Mouse (Mus musculus) CH12.LX (cell line): ENCODE measurements around the gene Gm10272. TPM values are rescaled to one million over a fixed set of nuclear protein-coding genes. Genes with fewer than 3 reads are reported as not detected.
A peak's percentile ranks its signal among the peaks of the same experiment; 100 is the strongest.

Source experiments
- DNase-seq: peaks from one replicate; pipeline ENCODE4 v3.0.0-alpha.2; 2013; ENCODE audit errors: extremely low read depth
- H3K27ac ChIP-seq: 2 replicates; pipeline ENCODE4 v1.5.1; 2012; ENCODE audit warnings: low read depth, mild to moderate bottlenecking, control low read depth, moderate library complexity; ENCODE audit not compliant: insufficient read depth
- H3K27me3 ChIP-seq: replicated peaks from 2 replicates; pipeline ENCODE3; 2012; ENCODE audit warnings: inconsistent platforms
- H3K36me3 ChIP-seq, 2 experiments: replicated peaks in 1 of 2; 2 replicates each; pipeline versions ENCODE3 to v1.6.1; 2012; ENCODE audit warnings: inconsistent platforms in 1 of 2, low read length in 1 of 2, mild to moderate bottlenecking in 1 of 2, mixed read lengths in 1 of 2, moderate library complexity in 1 of 2; ENCODE audit not compliant: control insufficient read depth in 1 of 2, insufficient read depth in 1 of 2
- H3K4me1 ChIP-seq, 2 experiments: 2 replicates each; pipeline ENCODE4 v1.6.1; 2012; ENCODE audit warnings: inconsistent platforms in 1 of 2, moderate library complexity in 1 of 2; ENCODE audit not compliant: insufficient read depth in 2 of 2, control insufficient read depth in 1 of 2
- H3K4me2 ChIP-seq: 2 replicates; pipeline ENCODE4 v1.6.1; 2012; ENCODE audit warnings: low read depth, mild to moderate bottlenecking, control low read depth; ENCODE audit not compliant: poor library complexity, insufficient read depth, severe bottlenecking
- H3K4me3 ChIP-seq, 3 experiments: fragments of 150-350 bp in 1 of 3; sonication (generic) in 1 of 3; replicated peaks in 1 of 3; 2 replicates each; pipeline versions ENCODE3 to v1.5.1; 2011 to 2012; ENCODE audit warnings: low read depth in 2 of 3, low read length in 2 of 3, mild to moderate bottlenecking in 2 of 3, moderate library complexity in 2 of 3, control low read depth in 1 of 3, improper control_type of control experiment in 1 of 3, inconsistent platforms in 1 of 3, mixed read lengths in 1 of 3; ENCODE audit not compliant: poor library complexity in 1 of 3
- H3K79me2 ChIP-seq: replicated peaks from 2 replicates; pipeline ENCODE4 v1.6.1; 2012; ENCODE audit warnings: mild to moderate bottlenecking, moderate library complexity; ENCODE audit not compliant: control insufficient read depth, poor library complexity, insufficient read depth, severe bottlenecking; ENCODE audit errors: extremely low read depth
- H3K9ac ChIP-seq: 2 replicates; pipeline ENCODE4 v1.6.1; 2012; ENCODE audit warnings: low read depth, mild to moderate bottlenecking, control low read depth, moderate library complexity; ENCODE audit not compliant: insufficient read depth
- H3K9me3 ChIP-seq: replicated peaks from 2 replicates; pipeline ENCODE3; 2012; ENCODE audit warnings: low read length, inconsistent platforms, mixed read lengths
- CHD1 ChIP-seq: IDR thresholded peaks from 2 replicates; pipeline ENCODE4 v1.6.1; 2012; ENCODE audit warnings: low read depth, low read length, improper control_type of control experiment, inconsistent platforms
- CTCF ChIP-seq, 2 experiments: IDR thresholded peaks in 1 of 2; conservative IDR thresholded peaks in 1 of 2; 2 replicates each; pipeline ENCODE4 v1.5.1; 2011 to 2012; ENCODE audit warnings: low read depth in 2 of 2, low read length in 2 of 2, improper control_type of control experiment in 1 of 2, inconsistent platforms in 1 of 2, mild to moderate bottlenecking in 1 of 2, moderate library complexity in 1 of 2
- E2F4 ChIP-seq: IDR thresholded peaks from 2 replicates; pipeline ENCODE4 v1.6.1; 2011; ENCODE audit warnings: low read depth, low read length, improper control_type of control experiment; ENCODE audit not compliant: insufficient replicate concordance
- IRF4 ChIP-seq: IDR thresholded peaks from 2 replicates; pipeline ENCODE4 v1.6.1; 2014; ENCODE audit warnings: low read depth, mild to moderate bottlenecking, inconsistent platforms, low read length, improper control_type of control experiment
- JUN ChIP-seq: IDR thresholded peaks from 2 replicates; pipeline ENCODE4 v1.6.1; 2011; ENCODE audit warnings: low read depth, mild to moderate bottlenecking, low read length, improper control_type of control experiment, moderate library complexity; ENCODE audit not compliant: insufficient read depth
- JUND ChIP-seq: conservative IDR thresholded peaks from 2 replicates; pipeline ENCODE4 v1.6.1; 2011; ENCODE audit warnings: low read depth, low read length, improper control_type of control experiment
- MAX ChIP-seq: IDR thresholded peaks from 2 replicates; pipeline ENCODE4 v1.6.1; 2011; ENCODE audit warnings: low read length, improper control_type of control experiment
- MAZ ChIP-seq: IDR thresholded peaks from 2 replicates; pipeline ENCODE4 v1.6.1; 2012; ENCODE audit warnings: low read depth, mild to moderate bottlenecking, inconsistent platforms, low read length, improper control_type of control experiment, moderate library complexity
- MEF2A ChIP-seq: IDR thresholded peaks from 2 replicates; pipeline ENCODE4 v1.6.1; 2014; ENCODE audit warnings: low read depth, mild to moderate bottlenecking, inconsistent platforms, low read length, improper control_type of control experiment, borderline replicate concordance
- MYC ChIP-seq: IDR thresholded peaks from 2 replicates; pipeline ENCODE4 v1.6.1; 2011; ENCODE audit warnings: low read depth, mild to moderate bottlenecking, improper control_type of control experiment, low read length
- PAX5 ChIP-seq: IDR thresholded peaks from 2 replicates; pipeline ENCODE4 v1.6.1; 2012; ENCODE audit warnings: low read length, inconsistent platforms, mixed read lengths
- POLR2A ChIP-seq: IDR thresholded peaks from 2 replicates; pipeline ENCODE4 v1.6.1; 2011; ENCODE audit warnings: low read depth, mild to moderate bottlenecking, improper control_type of control experiment, low read length
- POLR2AphosphoS2 ChIP-seq: IDR thresholded peaks from 2 replicates; pipeline ENCODE4 v1.6.1; 2011; ENCODE audit warnings: low read depth, low read length, improper control_type of control experiment
- RAD21 ChIP-seq: IDR thresholded peaks from 2 replicates; pipeline ENCODE4 v1.6.1; 2011; ENCODE audit warnings: low read depth, mild to moderate bottlenecking, low read length, improper control_type of control experiment, moderate library complexity
- SMC3 ChIP-seq: IDR thresholded peaks from 2 replicates; pipeline ENCODE4 v1.6.1; 2011; ENCODE audit warnings: low read depth, low read length, improper control_type of control experiment
- USF2 ChIP-seq: conservative IDR thresholded peaks from 2 replicates; pipeline ENCODE4 v1.6.1; 2011; ENCODE audit warnings: low read depth, low read length, improper control_type of control experiment
- ZMIZ1 ChIP-seq: IDR thresholded peaks from 2 replicates; pipeline ENCODE4 v1.6.1; 2012; ENCODE audit warnings: low read depth, mild to moderate bottlenecking, inconsistent platforms, low read length, improper control_type of control experiment
- dilution Hi-C: fragments of 300-500 bp; cut with MboI; formaldehyde crosslinking; loops from 2 replicates; pipeline ENCODE4 v1.14.3; 2020; ENCODE audit warnings: low sequenced_read_pairs; ENCODE audit not compliant: extremely low pct_unique_long_range_greater_than_20kb, extremely low pct_ligation_motif_present
- in situ Hi-C: fragments of 300-500 bp; cut with MboI; formaldehyde crosslinking; loops from 3 replicates; pipeline ENCODE4 v1.14.3; 2019; ENCODE audit warnings: low sequenced_read_pairs, low pct_ligation_motif_present, low pct_unique_long_range_greater_than_20kb, mixed read lengths
- polyA plus RNA-seq: library from polyadenylated mRNA; unstranded; fragments of >175 nt; gene quantifications from 2 replicates; pipeline ENCODE4 v1.2.1, GENCODE M21; 2012; ENCODE audit warnings: low read depth; ENCODE audit not compliant: insufficient read length
- total RNA-seq, 2 experiments: library from RNA; depleted of rRNA; stranded (reverse); fragments of 300-350 nt in 1 of 2; fragments of >200 nt in 1 of 2; gene quantifications; 2 replicates each; pipeline ENCODE4 v1.2.3; 2012 to 2014

Gene Gm10272
- total and polyA plus RNA-seq, 3 experiments = not detected

GRCm38 (mm10) chr10:77724855-77725254, 18.4 kb downstream of the Gm10272 start:
- no peak for DNase-seq
- Histone ChIP-seq H3K27ac (no peak overlapping the region), H3K4me2 (no peak overlapping the region), H3K9me3 (peaks cover 10% of the 10 kb centered on the region), H3K36me3 (no peaks in the 10 kb centered on the region), H3K4me3 (no peak overlapping the region), H3K27me3 (peaks cover 48% of the 10 kb centered on the region), H3K4me1 (no peaks in the 10 kb centered on the region), H3K79me2 (no peaks in the 10 kb centered on the region), H3K9ac (no peak overlapping the region)
- no peak for TF ChIP-seq ZMIZ1
- TF ChIP-seq MAX = no peak
- peak; percentile 30 for TF ChIP-seq SMC3
- TF ChIP-seq CTCF (conservative IDR thresholded peaks at IDR 0.05 in 1 of 2, IDR thresholded peaks at IDR 0.05 in 1 of 2; ENCODE audit: low read depth in 2 of 2, low read length in 2 of 2) = peak in 1 of 2 experiments; percentile 33; a peak in 2 of 4 replicates
- in situ Hi-C loops = no loop called here
- dilution Hi-C loops = no loop called here

DNA sequence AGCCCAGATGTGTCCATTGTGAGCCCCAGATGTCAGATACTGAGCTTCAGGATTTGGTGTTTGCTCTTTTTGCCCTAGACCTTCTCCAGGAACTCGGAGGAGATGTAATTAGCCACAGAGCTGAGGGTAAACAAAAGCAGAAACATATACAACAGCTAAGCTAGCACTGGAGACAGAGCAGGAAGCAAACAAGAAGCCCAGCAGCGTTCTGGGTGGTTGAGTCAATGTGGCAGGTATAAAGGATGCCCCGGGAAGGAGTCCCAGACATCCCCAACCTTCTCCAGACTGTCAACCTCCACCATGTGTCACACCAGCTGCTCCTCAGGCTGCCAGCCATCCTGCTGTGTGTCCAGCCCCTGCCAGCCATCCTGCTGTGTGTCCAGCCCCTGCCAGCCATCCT, 19.8 kb downstream of the Gm10272 start, which contains the start of gene Gm10100:
Gene Gm10100, plus strand, starts transcription at position 301 of the 400 bp plus-strand sequence.
- Histone ChIP-seq H3K4me2 (no peak within 1 kb of the TSS), H3K79me2 (no peaks in the 10 kb centered on the region), H3K4me1 (no peaks in the 10 kb centered on the region), H3K36me3 (no peaks in the 10 kb centered on the region), H3K9ac (no peak within 1 kb of the TSS), H3K9me3 (peaks cover 3% of the 10 kb centered on the region), H3K4me3 (no peak within 1 kb of the TSS), H3K27me3 (peaks cover 51% of the 10 kb centered on the region), H3K27ac (no peak within 1 kb of the TSS)
- dilution Hi-C loops = no loop called here
- in situ Hi-C loops = no loop called here
- TF ChIP-seq POLR2AphosphoS2 (no peak), MEF2A (no peak), MAZ (no peak), CHD1 (no peak), RAD21 (no peak), JUN (no peak), CTCF (conservative IDR thresholded peaks at IDR 0.05 in 1 of 2, IDR thresholded peaks at IDR 0.05 in 1 of 2; ENCODE audit: low read depth in 2 of 2, low read length in 2 of 2) (no peak), SMC3 (no peak), MYC (no peak), USF2 (no peak), E2F4 (no peak), IRF4 (no peak), PAX5 (no peak), POLR2A (no peak), JUND (no peak)
- no peak for DNase-seq
